Comparison of ENCODE assay signal across 16 mouse cellular contexts in the genomic region with DNA sequence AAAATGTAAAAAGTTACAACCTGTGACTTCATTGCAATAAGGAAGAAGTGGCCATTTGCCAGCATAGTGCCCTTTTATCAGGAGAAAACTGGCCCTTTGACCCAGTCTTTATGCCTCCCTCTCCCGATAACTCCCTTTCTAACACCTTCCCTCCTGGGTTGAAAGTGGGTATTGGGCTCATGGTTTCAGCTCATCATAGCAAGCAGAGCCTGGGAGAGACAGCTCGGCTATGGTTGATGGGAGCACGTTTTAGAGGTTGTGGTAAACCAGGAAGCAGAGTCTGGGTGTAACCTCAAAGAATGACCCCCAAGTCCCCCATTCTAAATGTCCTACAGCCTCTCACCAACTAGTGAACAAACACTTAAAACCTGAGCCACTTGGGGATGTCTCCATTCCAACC.
"Had no signal": no experiment of that assay in that cellular context is flagged by ENCODE, and none has a peak within 500 bp of the region (broad histone marks: within the 10 kb centered on the region; RNA-seq: fewer than 3 reads in every experiment).

No protein-coding gene starts in this region.

- H3K4me1 ChIP-seq: midbrain, embryonic 12.5 days; neural tube, embryonic 12.5 days; stomach, embryonic 15.5 days had no signal

- H3K4me2 ChIP-seq: lung, embryonic 14.5 days; midbrain, embryonic 12.5 days; neural tube, embryonic 12.5 days; stomach, embryonic 15.5 days had no signal

- H3K9ac ChIP-seq: liver, postnatal 0 days; lung, embryonic 14.5 days; midbrain, embryonic 12.5 days; neural tube, embryonic 12.5 days; stomach, embryonic 15.5 days had no signal

- H3K27me3 ChIP-seq: megakaryocyte, embryonic 14.5 days; midbrain, embryonic 12.5 days; neural tube, embryonic 12.5 days; stomach, embryonic 15.5 days had no signal

- ATAC-seq: liver, postnatal 0 days; midbrain, embryonic 16.5 days had no signal

- H3K4me3 ChIP-seq: megakaryocyte, embryonic 14.5 days; midbrain, embryonic 12.5 days; neural tube, embryonic 12.5 days; stomach, embryonic 15.5 days had no signal

- DNase-seq: liver, postnatal 0 days; lung, embryonic 14.5 days; lung, postnatal 14 days; lung, postnatal 36 days; midbrain, embryonic 14.5 days; right cerebral cortex, postnatal 14 days; thymus, adult 2 months; thymus, postnatal 25 days; thymus, postnatal 4 days had no signal

- H3K27ac ChIP-seq: macrophage; midbrain, embryonic 12.5 days; neural tube, embryonic 12.5 days; stomach, embryonic 15.5 days; stomach, postnatal 0 days had no signal

- H3K36me3 ChIP-seq: midbrain, embryonic 12.5 days; neural tube, embryonic 12.5 days; stomach, embryonic 15.5 days had no signal

- H3K9me3 ChIP-seq: megakaryocyte, embryonic 14.5 days; midbrain, embryonic 12.5 days; neural tube, embryonic 12.5 days; stomach, embryonic 15.5 days had no signal
